Mouse (Mus musculus) forebrain, embryonic 15.5 days (tissue): Measurements from ENCODE around the gene Smu1. TPM values are rescaled to one million over a fixed set of nuclear protein-coding genes. Genes with fewer than 3 reads are reported as not detected.

Experiments used
- ATAC-seq: fragments of 200-750 bp; cut with Nextera tagmentation; replicated peaks from 2 replicates; pipeline ENCODE4 v1.8.0; 2017; ENCODE audit warnings: mild to moderate bottlenecking, moderate TSS enrichment, moderate library complexity
- H3K27ac ChIP-seq: fragments of 300-500 bp; sonication (generic); replicated peaks from 2 replicates; pipeline ENCODE4 v1.5.1; 2015; ENCODE audit warnings: mild to moderate bottlenecking, inconsistent platforms
- H3K27me3 ChIP-seq: fragments of 300-500 bp; sonication (generic); 2 replicates; pipeline ENCODE4 v1.6.1; 2015; ENCODE audit warnings: inconsistent platforms
- H3K36me3 ChIP-seq: fragments of 300-500 bp; sonication (generic); 2 replicates; pipeline ENCODE4 v1.6.1; 2015; ENCODE audit warnings: mild to moderate bottlenecking, inconsistent platforms
- H3K4me1 ChIP-seq: fragments of 300-500 bp; sonication (generic); 2 replicates; pipeline ENCODE4 v1.6.1; 2015; ENCODE audit warnings: inconsistent platforms
- H3K4me2 ChIP-seq: fragments of 300-500 bp; sonication (generic); replicated peaks from 2 replicates; pipeline ENCODE4 v1.6.1; 2015; ENCODE audit warnings: mild to moderate bottlenecking, inconsistent platforms
- H3K4me3 ChIP-seq: fragments of 300-500 bp; sonication (generic); 2 replicates; pipeline ENCODE4 v1.5.1; 2015; ENCODE audit warnings: mild to moderate bottlenecking, inconsistent platforms
- H3K9ac ChIP-seq: fragments of 300-500 bp; sonication (generic); replicated peaks from 2 replicates; pipeline ENCODE4 v1.6.1; 2015; ENCODE audit warnings: mild to moderate bottlenecking, inconsistent platforms
- H3K9me3 ChIP-seq: fragments of 300-500 bp; sonication (generic); 2 replicates; pipeline ENCODE4 v1.6.1; 2016; ENCODE audit warnings: inconsistent platforms
- WGBS: fragments of 180-500 bp; shearing (Covaris S2); methylation state at CpG from one replicate; pipeline ENCODE4 v1.1.7; 2015; ENCODE audit warnings: mixed read lengths; 5-methylcytosine and 5-hydroxymethylcytosine counted together
- microRNA counts: library from miRNA; unstranded; fragments of <30 nt; microRNA quantifications from one replicate; lab custom pipeline; 2016
- microRNA-seq: library from miRNA; unstranded; fragments of <30 nt; microRNA quantifications from one replicate; pipeline ENCODE4, GENCODE M21; 2016
- polyA plus RNA-seq: library from polyadenylated mRNA; unstranded; fragments of >200 nt; fragmentation: Nextera tagmentation; extraction: Ambion mirVana; gene quantifications from 2 replicates; pipeline ENCODE4 v1.2.1, GENCODE M21; 2015

Smu1 gene
- polyA plus RNA-seq, 1 experiment from 2014 or later = 153 TPM

DNA sequence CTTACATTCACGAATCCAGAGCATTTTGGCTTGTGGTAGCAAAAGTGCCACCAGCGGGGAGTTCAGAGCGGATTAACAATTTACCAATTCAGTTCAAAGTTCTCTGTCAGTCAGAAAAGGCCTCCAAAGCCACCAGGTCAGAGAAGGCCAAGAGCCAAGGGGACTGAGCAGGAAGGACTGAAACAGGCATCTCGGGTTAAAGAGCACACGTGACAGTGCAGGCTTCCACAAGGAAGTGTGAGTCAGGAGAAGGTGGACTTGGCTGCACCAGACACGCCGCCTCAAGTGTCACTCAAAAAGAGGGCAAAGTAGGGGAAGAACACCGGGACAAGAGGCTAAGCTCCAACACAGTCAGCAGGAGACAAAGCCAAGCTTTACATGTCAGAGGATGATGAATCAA, 57.5 kb downstream of the Smu1 start:
- Histone ChIP-seq H3K9me3 (no peaks in the 10 kb centered on the region), H3K4me1 (peaks cover 25% of the 10 kb centered on the region), H3K4me3 (no peak overlapping the region), H3K9ac (no peak overlapping the region), H3K4me2 (no peak overlapping the region), H3K27me3 (no peaks in the 10 kb centered on the region), H3K36me3 (peaks cover 13% of the 10 kb centered on the region; the same call in 1 of the 2 replicates), H3K27ac (no peak overlapping the region)
- WGBS = 89% methylated on average over 8 of the region's 8 CpGs
- ATAC-seq = no peak

DNA sequence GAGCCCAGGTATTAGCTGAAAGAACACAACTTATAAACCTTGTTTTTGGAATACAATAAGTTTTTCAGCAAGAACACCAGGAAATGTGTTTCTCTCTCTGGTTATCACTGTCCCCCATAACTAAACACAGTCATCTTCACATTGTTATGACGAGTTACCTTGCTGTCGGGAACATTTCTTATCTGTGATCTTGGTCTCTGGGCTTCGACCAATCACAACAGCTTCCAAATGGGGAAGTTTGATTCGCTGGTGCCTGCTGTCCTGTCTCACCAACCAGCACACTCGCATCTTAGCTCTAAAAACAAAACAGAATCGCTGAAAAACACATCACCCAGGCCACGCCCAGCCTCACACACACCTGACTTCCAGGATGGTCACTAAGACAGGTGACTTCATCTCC, 60.7 kb downstream of the Smu1 start:
- H3K4me3 ChIP-seq = no peak overlapping the region
- H3K27me3 ChIP-seq = no peaks in the 10 kb centered on the region
- H3K4me2 ChIP-seq = no peak overlapping the region
- H3K4me1 ChIP-seq = peaks cover 13% of the 10 kb centered on the region
- 87% methylated on average over 7 of the region's 7 CpGs for WGBS
- H3K27ac ChIP-seq = no peak overlapping the region
- H3K36me3 ChIP-seq = peaks cover 41% of the 10 kb centered on the region
- ATAC-seq = no peak
- H3K9ac ChIP-seq = no peak overlapping the region
- H3K9me3 ChIP-seq = no peaks in the 10 kb centered on the region

GRCm38 (mm10) chr4:40691100-40691499, 66.6 kb downstream of the Smu1 start:
- Histone ChIP-seq H3K4me1 (no peaks in the 10 kb centered on the region), H3K36me3 (peaks cover 63% of the 10 kb centered on the region), H3K9me3 (no peaks in the 10 kb centered on the region), H3K4me2 (no peak overlapping the region), H3K4me3 (no peak overlapping the region), H3K27me3 (no peaks in the 10 kb centered on the region), H3K9ac (no peak overlapping the region), H3K27ac (no peak overlapping the region)
- no peak for ATAC-seq
- 89% methylated on average over 11 of the region's 11 CpGs for WGBS

MicroRNAs within 50 kb of the gene (microRNA counts, 519-probe panel; counts per million panel counts)
- microRNA mmu-miR-207 (lab: Ali Mortazavi, UCI) = 1,933 counts per million, percentile 21 among the panel's probes with 10 or more counts

Small RNA genes lying within 50 kb of the gene (microRNA-seq; reads per million reads assigned to microRNA genes)
- gene Mir207 = not detected

Other genes starting within 250 kb of the Smu1 start
- 55.5 and 56.7 TPM in 2 replicates for gene Aptx, start 54.7 kb downstream of the Smu1 start, polyA plus RNA-seq
- 695 and 704 TPM in 2 replicates for gene Dnaja1, start 35.8 kb downstream of the Smu1 start, polyA plus RNA-seq
- 7.0 and 7.3 TPM in 2 replicates for gene B4galt1, start 96.1 kb upstream of the Smu1 start, polyA plus RNA-seq
- not detected in 2 replicates for gene Spink4, start 162.1 kb upstream of the Smu1 start, polyA plus RNA-seq
- gene Bag1, start 190.4 kb upstream of the Smu1 start, polyA plus RNA-seq = 199 and 202 TPM in 2 replicates
- 170 and 178 TPM in 2 replicates for gene Chmp5, start 190.5 kb upstream of the Smu1 start, polyA plus RNA-seq
- gene Nfx1, start 213.0 kb upstream of the Smu1 start, polyA plus RNA-seq = 116 and 119 TPM in 2 replicates